Mouse (Mus musculus): ENCODE measurements around the gene Abhd17a. TPM values are rescaled to one million over a fixed set of nuclear protein-coding genes. Genes with fewer than 3 reads are reported as not detected.
"Not testable (repeated sequence)": the region's sequence is repeated elsewhere in the genome, so short reads cannot be mapped to it uniquely, and the experiment has no call there.

The Abhd17a gene
- polyA plus RNA-seq, 1 experiment from 2014 or later, result 87.3 TPM

GRCm38 (mm10) chr10:80619465-80620244 lies 29.5 kb upstream of the Abhd17a start:
- peaks cover 38% of the 10 kb centered on the region for H3K4me1 ChIP-seq
- DNase-seq (ENCODE audit: low spot score), result no peak
- H3K27me3 ChIP-seq (ENCODE audit: low read depth, poor library complexity, severe bottlenecking), result no peaks in the 10 kb centered on the region
- H3K9me3 ChIP-seq (replicated peaks), result no peaks in the 10 kb centered on the region
- H3K4me3 ChIP-seq, result peak overlapping the region; percentile 11
- WGBS, result 35% methylated on average over 8 of the region's 8 CpGs
- H3K36me3 ChIP-seq, result peaks cover 23% of the 10 kb centered on the region
- H3K27ac ChIP-seq (replicated peaks), result no peak overlapping the region; the same call in 1 of the 2 replicates

GRCm38 (mm10) chr10:80618181-80618580 lies 28.0 kb upstream of the Abhd17a start:
- DNase-seq (ENCODE audit: low spot score), result no peak
- no peaks in the 10 kb centered on the region for H3K27me3 ChIP-seq (ENCODE audit: low read depth, poor library complexity, severe bottlenecking)
- no peak overlapping the region for H3K27ac ChIP-seq (replicated peaks)
- no peaks in the 10 kb centered on the region for H3K9me3 ChIP-seq (replicated peaks)
- WGBS, result 80% methylated on average over 9 of the region's 9 CpGs
- no peak overlapping the region for H3K4me3 ChIP-seq
- H3K36me3 ChIP-seq, result peaks cover 33% of the 10 kb centered on the region
- peaks cover 24% of the 10 kb centered on the region for H3K4me1 ChIP-seq

- no peak overlapping the region for H3K27ac ChIP-seq (replicated peaks)
- no peaks in the 10 kb centered on the region for H3K27me3 ChIP-seq (ENCODE audit: low read depth, poor library complexity, severe bottlenecking)
- 93% methylated on average over 6 of the region's 6 CpGs for WGBS
- H3K4me1 ChIP-seq, result peaks cover under 1% of the 10 kb centered on the region; the same call in 1 of the 2 replicates
- no peak overlapping the region for H3K4me3 ChIP-seq
- no peak for DNase-seq (ENCODE audit: low spot score)
- peaks cover 69% of the 10 kb centered on the region for H3K36me3 ChIP-seq
- H3K9me3 ChIP-seq (replicated peaks), result no peaks in the 10 kb centered on the region
Observed at GRCm38 (mm10) chr10:80614351-80614750, 24.2 kb upstream of the Abhd17a start.

- H3K36me3 ChIP-seq, result peaks cover 74% of the 10 kb centered on the region
- no peak for DNase-seq (ENCODE audit: low spot score)
- WGBS, result 82% methylated on average over 3 of the region's 3 CpGs
Observed at GRCm38 (mm10) chr10:80613821-80614220, 23.7 kb upstream of the Abhd17a start.

GRCm38 (mm10) chr10:80611905-80612304 lies 21.8 kb upstream of the Abhd17a start:
- Histone ChIP-seq H3K36me3 (peaks cover 93% of the 10 kb centered on the region), H3K27me3 (ENCODE audit: low read depth, poor library complexity, severe bottlenecking) (no peaks in the 10 kb centered on the region), H3K4me1 (no peaks in the 10 kb centered on the region), H3K4me3 (no peak overlapping the region), H3K9me3 (replicated peaks) (no peaks in the 10 kb centered on the region), H3K27ac (replicated peaks) (no peak overlapping the region)
- 90% methylated on average over 3 of the region's 3 CpGs for WGBS
- DNase-seq (ENCODE audit: low spot score), result no peak

More at GRCm38 (mm10) chr10:80613821-80614220, 23.7 kb upstream of the Abhd17a start:
- H3K4me3 ChIP-seq, result no peak overlapping the region
- no peaks in the 10 kb centered on the region for H3K9me3 ChIP-seq (replicated peaks)
- no peak overlapping the region for H3K27ac ChIP-seq (replicated peaks)
- no peaks in the 10 kb centered on the region for H3K27me3 ChIP-seq (ENCODE audit: low read depth, poor library complexity, severe bottlenecking)
- H3K4me1 ChIP-seq, result no peaks in the 10 kb centered on the region

GRCm38 (mm10) chr10:80611024-80611423 lies 20.9 kb upstream of the Abhd17a start:
- Histone ChIP-seq H3K4me3 (no peak overlapping the region), H3K4me1 (no peaks in the 10 kb centered on the region), H3K27ac (replicated peaks) (no peak overlapping the region), H3K36me3 (peaks cover 96% of the 10 kb centered on the region), H3K27me3 (ENCODE audit: low read depth, poor library complexity, severe bottlenecking) (no peaks in the 10 kb centered on the region), H3K9me3 (replicated peaks) (no peaks in the 10 kb centered on the region)
- DNase-seq (ENCODE audit: low spot score), result peak; percentile 56
- 83% methylated on average over 4 of the region's 4 CpGs for WGBS

GRCm38 (mm10) chr10:80610116-80610785 lies 20.1 kb upstream of the Abhd17a start:
- Histone ChIP-seq H3K4me3 (no peak overlapping the region), H3K4me1 (no peaks in the 10 kb centered on the region), H3K27me3 (ENCODE audit: low read depth, poor library complexity, severe bottlenecking) (no peaks in the 10 kb centered on the region), H3K36me3 (peaks cover 91% of the 10 kb centered on the region), H3K27ac (replicated peaks) (no peak overlapping the region), H3K9me3 (replicated peaks) (no peaks in the 10 kb centered on the region)
- WGBS, result 91% methylated on average over 9 of the region's 9 CpGs
- DNase-seq (ENCODE audit: low spot score), result no peak

GRCm38 (mm10) chr10:80609269-80609924 lies 19.3 kb upstream of the Abhd17a start:
- no peaks in the 10 kb centered on the region for H3K27me3 ChIP-seq (ENCODE audit: low read depth, poor library complexity, severe bottlenecking)
- no peak overlapping the region for H3K4me3 ChIP-seq
- H3K27ac ChIP-seq (replicated peaks), result no peak overlapping the region
- WGBS, result 88% methylated on average over 10 of the region's 10 CpGs
- DNase-seq (ENCODE audit: low spot score), result no peak
- no peaks in the 10 kb centered on the region for H3K9me3 ChIP-seq (replicated peaks)
- H3K4me1 ChIP-seq, result peaks cover 5% of the 10 kb centered on the region
- peaks cover 83% of the 10 kb centered on the region for H3K36me3 ChIP-seq

GRCm38 (mm10) chr10:80608435-80608834 lies 18.3 kb upstream of the Abhd17a start:
- H3K27ac ChIP-seq (replicated peaks), result no peak overlapping the region
- peaks cover 14% of the 10 kb centered on the region for H3K4me1 ChIP-seq
- H3K36me3 ChIP-seq, result peaks cover 74% of the 10 kb centered on the region

GRCm38 (mm10) chr10:80606737-80607350 lies 16.7 kb upstream of the Abhd17a start:
- DNase-seq (ENCODE audit: low spot score), result no peak
- Histone ChIP-seq H3K36me3 (peaks cover 58% of the 10 kb centered on the region), H3K9me3 (replicated peaks) (no peaks in the 10 kb centered on the region), H3K27me3 (ENCODE audit: low read depth, poor library complexity, severe bottlenecking) (no peaks in the 10 kb centered on the region), H3K27ac (replicated peaks) (no peak overlapping the region), H3K4me1 (peaks cover 23% of the 10 kb centered on the region), H3K4me3 (peak overlapping the region; percentile 12; the same call in 1 of the 2 replicates)
- 96% methylated on average over 34 of the region's 34 CpGs for WGBS

More at GRCm38 (mm10) chr10:80608435-80608834, 18.3 kb upstream of the Abhd17a start:
- Histone ChIP-seq H3K27me3 (ENCODE audit: low read depth, poor library complexity, severe bottlenecking) (no peaks in the 10 kb centered on the region), H3K4me3 (no peak overlapping the region), H3K9me3 (replicated peaks) (no peaks in the 10 kb centered on the region)
- 96% methylated on average over 3 of the region's 3 CpGs for WGBS
- DNase-seq (ENCODE audit: low spot score), result no peak

GRCm38 (mm10) chr10:80606306-80606705 lies 16.2 kb upstream of the Abhd17a start:
- no peaks in the 10 kb centered on the region for H3K27me3 ChIP-seq (ENCODE audit: low read depth, poor library complexity, severe bottlenecking)
- H3K4me1 ChIP-seq, result peaks cover 23% of the 10 kb centered on the region
- DNase-seq (ENCODE audit: low spot score), result no peak
- no peaks in the 10 kb centered on the region for H3K9me3 ChIP-seq (replicated peaks)
- 95% methylated on average over 23 of the region's 23 CpGs for WGBS
- H3K27ac ChIP-seq (replicated peaks), result no peak overlapping the region
- H3K36me3 ChIP-seq, result peaks cover 53% of the 10 kb centered on the region
- peak overlapping the region; percentile 12; the same call in 1 of the 2 replicates for H3K4me3 ChIP-seq

- WGBS, result 79% methylated on average over 3 of the region's 4 CpGs
- H3K4me3 ChIP-seq, result peak within 1 kb of the TSS; percentile 76; the same call in 1 of the 2 replicates
- peaks cover 48% of the 10 kb centered on the region for H3K36me3 ChIP-seq
Observed at GRCm38 (mm10) chr10:80605721-80606120, 15.6 kb upstream of the Abhd17a start, which contains the start of gene Gm49322. Gene Gm49322 (plus strand): TSS chr10:80606021.

More at GRCm38 (mm10) chr10:80605721-80606120, 15.6 kb upstream of the Abhd17a start, which contains the start of gene Gm49322:
- not testable (repeated sequence) for H3K27ac ChIP-seq (replicated peaks); DNase-seq (ENCODE audit: low spot score); H3K9me3 ChIP-seq (replicated peaks); H3K27me3 ChIP-seq (ENCODE audit: low read depth, poor library complexity, severe bottlenecking)
- peaks cover 23% of the 10 kb centered on the region for H3K4me1 ChIP-seq
